Mouse (Mus musculus): ENCODE results near the gene Sec16b.

- TF ChIP-seq GATA1 (IDR thresholded peaks at IDR 0.05; ENCODE audit: borderline replicate concordance, low read length) (no peak), FLI1 (IDR thresholded peaks at IDR 0.05; ENCODE audit: low read length) (no peak)
Observed at GRCm38 (mm10) chr1:157462336-157462735, 44.2 kb upstream of the Sec16b start.
